Mouse (Mus musculus) urinary bladder, postnatal 14 days (tissue): ENCODE data around the gene Apon.
A peak's percentile ranks its signal among the peaks of the same experiment; 100 is the strongest.
"Not testable (repeated sequence)": the region's sequence is repeated elsewhere in the genome, so short reads cannot be mapped to it uniquely, and the experiment has no call there.

Experiments
- DNase-seq: peaks from one replicate; pipeline ENCODE4 v3.0.0; 2021; ENCODE audit warnings: low spot score

Gene Apon

DNA sequence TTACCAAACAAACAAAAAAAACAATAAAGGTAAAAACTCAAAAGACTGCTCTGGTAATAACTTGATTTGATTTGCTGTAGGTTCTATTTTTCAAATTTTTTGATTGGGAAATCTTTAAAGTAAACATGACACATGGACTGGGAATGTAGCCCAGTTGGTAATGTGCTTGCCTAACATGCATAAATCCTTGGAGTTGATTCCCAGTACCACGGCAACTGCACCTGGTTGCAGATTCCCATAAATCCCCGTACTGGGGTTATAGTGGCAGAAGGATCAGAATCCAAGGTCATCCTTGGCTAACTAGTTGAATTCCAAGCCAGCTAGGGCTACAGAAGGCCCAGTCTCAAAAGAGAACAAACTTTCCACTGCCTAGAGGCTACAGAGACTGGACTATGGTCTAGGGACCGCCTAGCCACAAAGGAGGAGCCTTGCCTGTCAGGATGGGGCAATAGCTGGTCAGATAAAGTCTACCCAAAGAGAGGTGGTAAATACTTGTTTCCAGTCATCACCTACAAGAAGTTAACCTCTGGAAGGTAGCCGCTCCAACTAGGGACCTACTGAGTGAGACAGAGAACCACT lies at the start of gene Apon:
Apon (plus strand) TSS at position 420 of the 579 bp plus-strand sequence.
- DNase-seq: no peak

DNA sequence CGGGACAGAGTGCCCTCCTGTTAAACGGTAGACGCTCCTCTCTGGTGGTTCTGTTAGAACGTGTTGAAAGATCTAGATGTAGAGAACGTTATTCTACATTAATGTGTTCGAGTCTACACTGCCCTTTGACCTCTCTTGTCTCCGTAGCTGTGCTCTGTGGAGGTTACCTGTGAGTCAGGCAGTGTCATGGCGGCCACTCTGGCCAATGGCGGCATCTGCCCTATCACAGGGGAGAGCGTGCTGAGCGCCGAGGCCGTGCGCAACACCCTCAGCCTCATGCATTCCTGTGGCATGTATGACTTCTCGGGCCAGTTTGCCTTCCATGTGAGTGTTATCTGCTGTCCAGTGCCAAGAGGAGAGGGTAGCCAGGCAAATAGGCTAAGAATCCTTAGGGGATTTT lies 49.0 kb upstream of the Apon start:
- DNase-seq: no peak

DNA sequence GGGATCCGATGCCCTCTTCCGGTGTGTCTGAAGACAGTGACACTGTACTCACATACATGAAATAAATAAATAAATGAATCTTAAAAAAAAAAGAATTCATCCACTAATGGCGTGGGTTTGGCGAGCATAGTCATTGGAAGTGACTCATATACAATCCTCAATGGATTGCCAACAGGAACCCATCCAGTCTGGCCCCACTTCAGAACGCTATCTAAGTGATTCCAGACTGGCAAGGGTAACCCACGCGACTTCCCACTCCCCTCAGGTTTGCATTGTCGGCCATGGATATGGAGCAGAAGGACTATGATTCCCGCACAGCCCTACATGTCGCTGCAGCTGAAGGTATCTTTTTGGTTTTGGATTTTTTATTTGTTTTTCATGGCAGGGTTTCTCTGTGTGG lies 45.6 kb upstream of the Apon start:
- no peak for DNase-seq

DNA sequence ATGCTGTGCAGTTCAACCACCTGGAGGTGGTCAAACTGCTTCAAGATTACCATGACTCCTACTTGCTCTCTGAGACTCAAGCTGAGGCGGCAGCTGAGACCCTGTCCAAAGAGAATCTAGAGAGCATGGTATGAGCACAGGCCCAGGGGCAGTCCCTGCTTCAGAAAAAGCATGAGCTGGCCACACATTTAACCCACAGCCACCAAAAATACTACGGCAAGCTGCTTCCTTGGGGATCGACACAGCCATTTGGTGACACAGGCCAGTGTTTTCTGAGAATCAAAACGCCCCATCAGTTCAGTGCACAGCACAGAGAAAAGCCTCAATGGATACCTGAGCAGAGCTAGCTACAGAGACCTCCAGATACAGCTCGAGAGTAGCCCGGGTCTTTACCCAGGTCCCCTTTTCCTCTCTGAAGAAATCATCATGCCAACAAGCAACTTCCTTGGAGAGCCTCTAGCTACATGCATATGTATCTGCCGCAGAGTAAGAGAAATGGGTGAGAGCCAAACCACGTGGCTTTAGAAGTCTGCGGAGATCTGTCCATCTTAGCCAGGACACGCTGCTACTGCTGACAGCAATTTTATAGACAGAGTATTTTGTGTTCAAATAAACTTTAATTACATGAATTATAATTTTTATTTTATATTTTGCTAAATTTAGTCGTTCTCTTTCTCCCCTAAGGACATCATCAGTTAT lies 44.4 kb upstream of the Apon start:
- DNase-seq: no peak

DNA sequence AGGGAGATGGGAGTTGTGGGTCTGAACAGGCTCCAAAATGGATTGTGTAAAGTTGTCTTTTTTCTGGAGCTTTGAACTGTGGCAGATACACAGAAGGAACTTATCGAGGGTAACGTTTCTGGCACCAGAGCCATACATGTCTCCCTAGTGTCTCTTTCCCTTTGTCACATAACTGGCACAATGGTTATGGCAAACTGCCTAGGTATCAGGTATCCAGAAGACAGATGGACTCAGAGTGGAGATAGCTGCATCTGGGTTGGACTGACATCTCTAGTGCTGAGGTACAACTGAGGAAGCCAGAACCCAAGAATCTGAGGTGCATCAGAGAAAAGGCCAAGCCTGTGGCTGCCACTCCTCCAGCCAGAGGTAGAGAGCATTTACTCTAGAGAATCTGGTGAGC lies 43.8 kb upstream of the Apon start:
- no peak for DNase-seq

DNA sequence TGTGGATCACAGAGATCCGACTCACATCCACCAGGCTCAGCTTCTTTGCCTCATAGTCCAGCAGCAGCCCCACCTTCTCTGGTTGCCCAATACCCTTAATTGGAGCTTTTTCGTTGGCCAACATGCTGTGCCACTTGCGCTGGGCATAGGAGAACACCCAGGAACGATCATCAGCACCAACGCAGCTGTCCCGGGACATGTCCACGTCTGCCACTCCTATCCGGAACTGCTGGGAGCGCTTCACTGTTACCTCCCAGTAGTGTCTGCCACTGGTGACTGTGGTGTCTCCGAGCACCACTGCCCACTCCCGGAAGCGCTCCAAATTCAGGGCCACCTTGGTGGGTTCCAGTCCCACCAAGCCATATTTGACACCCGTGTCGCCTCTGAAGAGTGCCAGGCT lies 42.9 kb upstream of the Apon start:
- no peak for DNase-seq

DNA sequence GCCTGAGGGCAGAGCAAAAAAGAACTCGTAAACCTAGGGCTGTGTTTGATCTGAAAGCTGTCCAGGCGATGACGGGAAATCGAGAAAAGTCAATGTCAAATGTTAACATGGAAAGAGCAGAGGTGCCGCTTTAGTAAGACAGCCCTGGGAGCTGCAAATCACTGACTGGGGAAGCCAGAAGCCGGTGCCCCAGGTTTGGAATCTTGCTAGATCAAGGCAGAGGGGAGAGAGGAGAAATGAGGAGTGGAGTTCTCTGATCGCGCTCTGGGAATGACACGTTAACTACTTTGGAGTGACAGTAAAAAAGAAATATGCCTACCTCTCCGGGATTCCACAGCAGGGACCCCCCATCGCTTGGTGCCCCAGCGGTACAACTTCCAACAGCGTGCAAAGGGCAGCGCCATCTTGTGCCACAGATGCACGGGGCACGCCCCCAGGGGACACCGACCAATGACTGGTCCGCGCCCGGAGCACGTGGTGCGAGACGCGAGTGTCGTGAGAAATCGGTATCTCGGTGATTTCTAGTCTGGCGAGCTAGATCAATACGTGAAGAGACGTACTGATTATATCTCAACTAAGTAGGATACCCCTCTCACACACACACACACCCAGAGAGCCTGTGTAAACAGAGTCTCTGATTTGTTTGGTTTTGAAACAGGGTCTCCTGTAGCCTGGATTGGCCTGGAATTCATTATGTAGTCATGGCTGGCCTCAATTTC lies 42.3 kb upstream of the Apon start, which contains the start of gene Spryd4:
Spryd4 (minus strand) TSS at position 418 of the 719 bp plus-strand sequence.
- peak; percentile 91 for DNase-seq

DNA sequence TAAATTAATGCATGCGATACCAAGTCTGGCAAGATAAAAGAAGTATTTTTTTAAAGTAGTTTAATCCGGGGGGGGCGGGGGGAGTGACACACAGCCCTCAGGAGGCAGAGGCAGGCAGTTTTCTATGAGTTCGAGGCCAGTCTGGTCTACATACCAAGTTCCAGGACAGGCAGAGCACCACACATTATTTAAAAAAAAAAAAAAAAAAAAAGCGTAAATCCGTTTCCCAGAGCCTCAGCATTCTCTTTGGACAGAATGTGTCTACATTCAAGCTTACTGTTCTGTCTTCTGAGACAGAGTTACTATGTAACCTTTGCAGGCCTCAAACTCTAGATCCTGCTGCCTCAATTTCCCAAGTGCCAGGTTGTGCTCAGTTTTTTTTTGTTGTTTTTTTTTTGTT lies 41.7 kb upstream of the Apon start:
- DNase-seq: no peak

DNA sequence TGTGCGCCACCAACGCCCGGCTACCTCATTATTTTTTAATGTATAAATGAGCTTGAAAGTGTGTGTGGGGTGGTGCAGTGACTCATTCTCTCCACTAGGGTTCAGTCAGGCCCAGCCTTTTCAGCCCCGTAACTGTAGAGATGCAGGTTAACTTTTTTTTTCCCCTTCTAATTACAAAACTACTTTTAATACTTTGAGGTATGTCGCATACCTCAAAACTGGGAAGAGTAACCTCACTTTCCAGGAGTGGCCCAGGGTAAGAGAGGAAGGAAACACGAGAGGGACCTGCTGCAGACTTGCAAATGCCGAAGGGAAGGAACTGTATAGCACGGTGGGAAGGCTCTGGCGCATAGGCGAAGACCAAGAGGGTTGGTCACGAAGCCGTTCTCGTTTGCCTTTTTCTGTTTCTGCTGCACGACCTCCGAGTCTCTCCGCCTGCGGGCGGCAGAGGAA lies 41.0 kb upstream of the Apon start:
- peak; percentile 66 for DNase-seq

DNA sequence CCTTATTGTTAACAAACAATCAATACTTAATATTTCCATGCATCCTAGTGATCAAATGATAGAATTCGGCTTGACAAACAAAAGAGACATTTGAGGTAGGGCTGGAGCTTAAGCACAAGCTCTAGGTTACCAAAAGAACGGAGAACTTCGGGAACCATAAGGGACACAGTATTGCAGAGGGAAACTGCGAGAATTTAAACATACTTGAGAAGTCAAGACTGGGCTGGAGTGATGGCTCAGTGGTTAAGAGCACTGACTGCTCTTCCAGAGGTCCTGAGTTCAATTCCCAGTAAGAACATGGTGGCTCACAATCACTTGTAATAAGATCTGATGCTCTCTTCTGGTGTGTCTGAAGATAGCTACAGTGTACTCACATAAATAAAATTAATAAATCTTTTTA lies 39.8 kb upstream of the Apon start:
- DNase-seq: not testable (repeated sequence)

DNA sequence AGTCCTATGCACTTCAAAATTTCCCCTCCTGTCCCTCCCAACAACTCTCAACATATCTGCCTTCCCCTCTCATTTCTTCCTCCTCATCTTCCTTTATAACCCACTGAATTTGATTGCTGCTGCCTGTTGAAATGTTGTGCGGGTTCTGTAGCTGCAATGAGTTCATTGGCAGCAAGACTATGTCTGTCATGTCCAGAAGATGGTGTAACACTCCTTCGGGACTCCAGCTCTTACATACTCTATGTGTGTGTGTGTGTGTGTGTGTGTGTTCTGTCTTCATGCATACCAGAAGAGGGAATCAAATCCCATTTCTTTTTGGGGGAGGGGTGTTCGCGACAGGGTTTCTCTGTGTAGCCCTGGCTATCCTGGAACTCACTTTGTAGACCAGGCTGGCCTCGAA lies 38.9 kb upstream of the Apon start:
- no peak for DNase-seq

DNA sequence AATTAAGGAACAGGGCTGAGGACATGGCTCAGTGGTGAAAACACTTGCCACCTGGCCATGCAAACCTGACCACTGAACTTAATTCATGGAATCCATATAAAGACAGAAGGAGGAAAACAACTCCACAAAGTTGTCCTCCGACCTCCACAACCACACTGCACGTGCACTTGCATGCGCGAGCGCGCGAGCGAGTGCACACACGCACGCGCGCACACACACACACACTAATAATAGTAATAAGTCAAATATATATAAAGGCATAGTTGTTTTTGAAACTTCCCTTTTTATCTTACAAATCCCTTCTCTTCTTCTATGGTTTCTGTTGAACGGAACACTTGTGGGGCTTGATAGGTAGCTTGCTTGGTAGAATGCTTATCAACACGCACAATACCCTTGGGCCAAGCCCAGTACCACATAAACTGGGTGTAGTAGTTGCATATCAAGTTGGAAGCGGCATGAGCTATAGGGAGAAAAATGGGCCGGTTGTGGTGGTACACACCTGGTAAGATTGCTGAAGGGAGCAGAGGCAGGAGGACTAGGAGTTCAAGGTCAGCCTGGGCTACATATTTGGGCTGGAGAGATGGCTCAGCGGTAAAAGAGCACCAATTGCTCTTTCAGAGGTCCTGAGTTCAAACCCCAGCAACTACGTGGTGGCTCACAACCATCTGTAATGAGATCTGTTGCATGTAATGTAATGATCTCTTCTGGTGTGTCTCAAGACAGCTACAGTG lies 35.3 kb upstream of the Apon start:
- no peak for DNase-seq

DNA sequence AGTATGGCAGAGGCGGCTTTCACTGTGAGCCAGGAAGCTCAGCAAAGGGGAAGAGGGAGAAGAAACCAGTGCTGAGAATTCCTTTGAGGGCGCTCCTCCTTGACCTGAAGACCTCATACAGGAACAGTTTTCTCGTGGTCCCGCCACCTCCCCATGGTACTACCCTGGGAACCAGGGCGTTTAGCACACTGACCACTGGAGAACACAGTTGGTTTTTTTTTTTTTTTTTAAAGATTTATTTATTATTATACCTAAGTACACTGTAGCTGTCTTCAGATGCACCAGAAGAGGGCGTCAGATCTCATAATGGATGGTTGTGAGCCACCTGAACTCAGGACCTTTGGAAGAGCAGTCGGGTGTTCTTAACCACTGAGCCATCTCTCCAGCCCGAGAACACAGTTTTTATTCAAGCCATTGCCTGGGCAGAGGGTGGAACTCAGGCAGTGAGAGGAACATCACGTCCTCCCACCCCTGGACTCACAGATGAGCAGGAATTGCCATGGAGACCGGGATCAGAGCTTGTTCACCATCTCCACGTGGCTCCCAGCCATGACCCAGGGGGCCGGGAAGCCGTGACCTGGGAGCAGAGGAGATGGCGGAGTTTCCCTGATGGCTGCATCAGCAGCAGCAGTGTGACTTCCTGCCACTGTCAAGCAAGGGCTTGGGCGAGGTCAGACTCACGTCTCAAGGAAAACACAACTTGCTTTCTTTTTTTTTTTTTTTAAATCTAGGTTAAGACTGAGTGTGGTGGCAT lies 32.2 kb upstream of the Apon start:
- no peak for DNase-seq

DNA sequence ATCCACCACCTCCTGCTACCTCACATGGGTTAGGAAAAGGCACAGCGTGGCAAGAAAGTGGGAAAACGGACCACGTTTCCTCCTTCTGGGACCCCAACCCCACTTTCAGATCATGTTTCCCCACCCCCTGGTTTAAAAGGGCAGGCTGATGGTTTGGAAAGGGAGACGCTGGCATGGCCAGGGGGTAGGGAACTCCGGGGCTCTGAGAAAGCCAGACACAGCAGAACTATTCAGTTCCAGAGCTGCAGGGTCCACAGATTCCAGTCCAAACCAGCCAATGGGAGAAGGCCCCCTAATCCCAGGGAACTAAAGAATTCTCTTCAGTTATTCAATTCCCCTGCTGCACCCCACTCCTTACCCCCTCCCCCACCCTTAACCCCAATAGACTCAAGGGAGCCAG lies 28.8 kb upstream of the Apon start:
- DNase-seq: no peak

DNA sequence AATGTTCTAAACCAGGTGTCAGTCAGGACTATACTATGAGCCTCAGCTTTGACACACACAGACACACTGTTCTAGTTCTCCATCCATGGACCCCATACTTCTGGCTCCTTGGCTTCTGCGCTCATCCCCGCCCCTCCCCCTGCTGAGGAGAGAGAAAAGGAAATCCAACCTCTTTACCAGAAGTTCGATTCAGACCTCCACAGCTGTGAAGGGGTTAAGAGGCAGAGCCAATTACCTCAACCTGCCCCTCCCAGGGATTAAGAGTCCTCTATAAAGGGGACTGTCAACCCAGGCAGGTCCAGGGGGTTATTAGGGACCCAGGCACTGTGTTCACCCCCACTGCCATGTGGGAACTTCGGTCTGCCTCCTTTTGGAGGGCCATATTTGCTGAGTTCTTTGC lies 28.4 kb upstream of the Apon start, which contains the start of gene Mip:
Mip (plus strand) TSS at position 301 of the 400 bp plus-strand sequence.
- no peak for DNase-seq

DNA sequence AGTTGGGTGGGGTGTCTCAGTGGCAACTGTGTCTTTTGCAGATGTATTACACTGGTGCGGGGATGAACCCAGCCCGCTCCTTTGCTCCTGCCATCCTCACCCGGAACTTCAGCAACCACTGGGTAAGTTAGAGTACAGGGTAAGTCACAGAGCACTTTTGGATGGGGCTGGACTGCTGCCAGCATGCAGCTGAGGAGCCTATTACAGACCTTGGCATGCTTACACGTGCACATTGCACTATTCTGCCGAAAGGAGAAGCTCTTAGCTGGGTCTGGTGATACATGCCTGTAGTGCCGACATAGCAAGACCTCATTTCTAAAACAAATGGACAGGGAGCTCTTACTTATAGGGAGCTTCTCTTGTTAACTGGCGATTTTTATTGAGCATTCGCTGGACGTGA lies 26.3 kb upstream of the Apon start:
- no peak for DNase-seq

DNA sequence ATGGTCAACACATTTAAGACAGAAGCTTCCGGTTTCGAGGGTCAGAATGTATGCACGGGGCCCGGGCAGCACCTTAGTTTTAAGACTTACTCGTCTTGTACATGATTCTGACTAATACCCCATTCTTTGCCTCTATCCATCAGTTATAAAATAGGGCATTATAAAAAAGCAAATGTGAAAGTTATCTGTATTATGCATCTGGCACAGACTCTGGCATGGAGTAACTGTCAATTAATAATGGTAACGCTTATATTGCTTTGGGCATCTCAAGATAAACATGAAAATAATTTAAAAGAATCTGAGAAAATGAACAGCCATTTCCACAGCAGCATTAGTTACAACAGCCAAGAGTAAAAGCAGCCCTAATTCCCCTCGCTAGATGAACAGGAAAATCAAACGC lies 25.9 kb upstream of the Apon start:
- DNase-seq: no peak

DNA sequence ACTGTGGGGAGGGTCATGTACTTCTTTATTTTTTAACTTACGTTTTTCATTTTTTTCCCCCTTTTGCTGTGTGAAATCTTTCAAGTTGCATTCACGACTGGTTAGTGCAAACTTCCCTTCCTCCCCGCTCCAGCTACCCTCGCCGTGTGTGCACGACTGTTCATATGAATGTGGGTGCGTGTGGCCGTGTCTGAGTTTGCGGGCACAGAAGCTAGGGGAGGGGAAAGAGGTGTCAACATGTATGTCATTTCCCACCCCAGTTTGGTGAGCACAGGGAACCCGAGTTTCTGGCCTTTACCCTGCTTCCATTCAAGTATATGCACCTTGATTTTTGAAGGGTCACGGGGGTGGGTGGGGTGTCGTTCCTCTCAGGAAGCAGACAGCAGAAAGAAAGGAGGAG lies 23.3 kb upstream of the Apon start:
- DNase-seq: no peak

DNA sequence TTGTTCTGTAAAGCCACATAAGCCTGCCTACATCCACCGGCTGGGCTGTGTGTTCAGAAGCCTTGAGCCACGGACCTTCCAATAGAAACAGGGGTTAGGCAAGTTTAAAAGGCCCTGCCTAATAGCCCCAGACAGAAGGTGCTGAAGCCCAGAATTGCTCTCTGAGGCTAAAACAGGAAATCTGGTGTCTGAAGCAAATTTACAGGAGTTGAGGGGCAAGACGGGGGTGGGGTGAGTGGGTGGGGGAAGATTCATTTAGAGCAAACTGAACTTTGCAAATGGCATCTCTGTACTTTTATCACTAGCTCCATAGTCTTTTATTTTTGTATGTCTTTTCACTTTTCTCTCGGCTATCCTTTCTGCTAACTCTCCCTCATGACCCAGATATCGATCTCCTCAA lies 22.8 kb upstream of the Apon start:
- DNase-seq: no peak

DNA sequence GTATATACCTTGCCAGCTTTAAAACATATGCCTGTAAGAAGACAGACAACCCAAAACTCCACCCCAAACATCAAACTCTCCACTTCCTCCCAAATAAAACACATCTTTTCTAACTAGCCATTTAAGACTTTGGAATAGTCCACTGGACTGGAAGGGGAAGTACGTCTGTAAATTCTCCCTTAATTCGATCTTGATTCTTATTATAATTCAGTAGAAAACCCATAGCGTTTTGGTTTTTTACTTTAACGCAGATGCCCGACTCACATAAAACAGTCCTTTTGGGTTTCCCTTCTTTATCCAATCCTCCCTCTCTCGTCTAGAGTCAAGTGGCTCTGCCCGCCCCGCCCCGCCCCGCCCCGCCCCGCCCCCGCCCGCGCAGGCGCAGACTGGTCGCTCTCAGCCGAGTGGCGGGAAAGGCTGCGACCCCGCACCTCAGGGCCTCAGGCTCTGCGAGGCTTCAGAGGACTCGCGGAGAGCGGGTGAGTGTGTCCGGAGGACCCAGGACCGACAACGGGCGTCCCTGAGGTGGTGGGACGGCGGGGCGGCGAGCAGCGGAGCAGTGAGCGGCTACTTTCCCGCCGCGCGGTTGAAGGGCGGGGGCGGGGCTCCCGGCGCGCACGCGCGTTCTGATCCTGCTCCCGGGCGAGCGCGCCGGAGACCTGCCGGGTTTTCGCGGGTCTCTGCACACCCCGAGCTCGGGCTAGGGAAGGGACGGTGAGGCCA lies 22.0 kb upstream of the Apon start, which contains the start of gene Timeless:
Timeless (plus strand) TSS at position 369 of the 723 bp plus-strand sequence.
- DNase-seq: peak; percentile 85

DNA sequence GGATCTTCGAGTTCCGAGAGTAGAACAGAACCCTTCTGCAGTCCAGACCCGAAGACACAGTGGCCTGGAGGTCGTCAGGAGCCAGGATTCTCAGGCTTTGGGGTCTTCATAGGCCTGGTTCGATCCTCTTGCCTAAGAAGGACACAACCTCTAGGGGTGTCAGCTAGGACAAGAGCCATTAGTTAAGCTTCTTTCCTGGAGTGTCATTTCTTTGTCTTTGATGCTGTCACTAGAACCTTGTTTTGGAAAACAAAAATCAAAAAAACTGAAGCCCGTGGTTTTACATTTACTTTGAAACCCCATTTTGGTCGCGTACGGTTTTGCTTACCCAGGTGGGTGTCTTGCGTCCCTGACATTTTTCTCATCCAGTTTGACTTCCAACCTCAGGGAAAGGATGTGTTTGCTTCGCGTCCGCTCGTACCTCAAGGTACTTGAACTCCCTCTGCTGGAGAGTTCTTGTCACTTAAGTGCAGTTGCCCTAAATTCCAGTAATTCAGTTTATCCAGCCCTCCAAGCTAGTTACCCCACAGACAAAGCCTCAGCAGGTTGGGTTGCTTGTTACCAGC lies 21.4 kb upstream of the Apon start:
- DNase-seq: peak; percentile 53
